Mouse (Mus musculus) 3T3-L1 (cell line): ENCODE measurements at regions not wholly inside any gene's neighbourhood (a gene's known extent, or its start where the extent isn't known, plus 50 kb on each side); places are given as distances from the start of the nearest gene placed in this dataset.

Source experiments
- DNase-seq: peaks from one replicate; pipeline ENCODE4 v3.0.0-alpha.2; 2015; ENCODE audit warnings: low read depth, low spot score

DNA sequence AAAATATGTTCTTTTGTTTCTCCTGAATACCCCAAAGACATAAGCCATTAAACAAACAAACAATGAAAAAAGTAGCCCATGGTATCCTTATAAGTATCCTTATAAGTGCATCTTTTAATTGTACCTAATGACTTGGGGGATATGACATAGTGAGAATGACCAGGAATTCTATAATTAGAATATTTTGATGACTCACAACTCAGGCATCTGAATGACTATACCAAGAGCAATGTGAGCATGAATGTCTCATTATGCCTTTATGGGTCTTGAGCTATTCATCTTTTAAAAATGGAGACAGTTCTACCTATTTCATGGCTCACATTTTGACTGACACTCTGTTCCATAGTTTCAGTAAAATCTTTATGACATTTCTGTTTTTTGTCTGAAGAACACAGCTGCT lies 423.3 kb downstream of the Kcna4 start:
- DNase-seq = peak; percentile 65

DNA sequence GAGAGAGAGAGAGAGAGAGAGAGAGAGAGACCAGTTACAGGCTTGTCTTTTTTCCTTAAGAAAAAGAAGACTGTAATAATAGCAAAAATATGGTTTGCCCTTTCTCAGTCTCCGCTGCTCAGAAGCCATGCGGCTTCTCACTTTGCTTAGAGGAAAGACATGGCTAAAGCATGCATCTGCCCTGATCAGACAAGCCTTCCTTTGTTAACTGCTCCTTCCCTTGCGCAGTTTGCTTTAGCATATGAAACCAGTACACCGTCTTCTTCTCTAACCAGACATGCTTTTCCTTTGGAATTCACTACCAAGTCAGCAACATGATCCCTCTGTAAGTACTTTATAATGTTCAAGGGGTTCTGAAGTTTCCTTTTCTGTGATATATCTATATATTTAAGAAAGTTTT lies 439.0 kb downstream of the Kcna4 start:
- no peak for DNase-seq

DNA sequence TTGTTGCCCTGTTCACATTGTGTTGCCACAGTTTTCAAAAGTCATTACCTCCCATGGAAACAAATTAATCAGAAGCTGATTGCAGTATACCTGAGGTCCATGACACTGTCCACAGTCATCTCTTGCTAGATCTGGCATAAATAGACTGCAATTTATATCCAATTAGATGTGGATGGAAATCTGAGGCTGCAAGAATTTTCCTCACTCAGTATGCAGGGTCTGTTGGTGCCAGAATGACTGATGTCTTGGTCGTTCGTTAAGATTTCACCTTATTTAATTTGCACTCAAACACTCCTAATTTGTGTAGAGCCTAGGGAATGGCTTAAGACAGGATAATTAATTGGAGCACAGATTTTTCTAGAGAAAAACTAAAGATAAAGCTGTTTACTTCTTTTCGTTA lies 443.9 kb downstream of the Kcna4 start:
- DNase-seq = no peak

DNA sequence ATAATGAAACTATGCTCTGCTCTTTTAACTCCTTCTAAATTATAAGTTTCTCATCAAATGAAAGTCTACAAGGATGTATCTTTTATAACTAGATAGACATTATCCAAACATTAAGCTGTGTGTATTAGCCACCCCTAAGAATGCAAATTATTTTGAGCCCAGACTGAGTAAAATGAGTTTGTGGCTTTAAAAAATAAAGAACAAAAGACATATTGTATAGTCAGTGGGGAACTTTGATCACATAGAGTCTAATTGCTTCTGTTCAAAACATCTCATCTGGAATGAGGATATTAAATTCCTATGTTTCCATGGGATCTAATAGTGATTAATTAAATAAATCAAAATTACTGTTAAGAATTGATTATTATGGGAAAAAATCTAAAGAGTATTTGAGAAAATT lies 444.3 kb downstream of the Kcna4 start:
- DNase-seq = no peak
